Mouse (Mus musculus): Measurements from ENCODE around the gene Xpnpep2. TPM values are rescaled to one million over a fixed set of nuclear protein-coding genes. Genes with fewer than 3 reads are reported as not detected.

Gene Xpnpep2
- polyA plus RNA-seq (2015; fragmentation: Nextera tagmentation; extraction: Ambion mirVana), result 1.3 and 1.8 TPM in 2 replicates

DNA sequence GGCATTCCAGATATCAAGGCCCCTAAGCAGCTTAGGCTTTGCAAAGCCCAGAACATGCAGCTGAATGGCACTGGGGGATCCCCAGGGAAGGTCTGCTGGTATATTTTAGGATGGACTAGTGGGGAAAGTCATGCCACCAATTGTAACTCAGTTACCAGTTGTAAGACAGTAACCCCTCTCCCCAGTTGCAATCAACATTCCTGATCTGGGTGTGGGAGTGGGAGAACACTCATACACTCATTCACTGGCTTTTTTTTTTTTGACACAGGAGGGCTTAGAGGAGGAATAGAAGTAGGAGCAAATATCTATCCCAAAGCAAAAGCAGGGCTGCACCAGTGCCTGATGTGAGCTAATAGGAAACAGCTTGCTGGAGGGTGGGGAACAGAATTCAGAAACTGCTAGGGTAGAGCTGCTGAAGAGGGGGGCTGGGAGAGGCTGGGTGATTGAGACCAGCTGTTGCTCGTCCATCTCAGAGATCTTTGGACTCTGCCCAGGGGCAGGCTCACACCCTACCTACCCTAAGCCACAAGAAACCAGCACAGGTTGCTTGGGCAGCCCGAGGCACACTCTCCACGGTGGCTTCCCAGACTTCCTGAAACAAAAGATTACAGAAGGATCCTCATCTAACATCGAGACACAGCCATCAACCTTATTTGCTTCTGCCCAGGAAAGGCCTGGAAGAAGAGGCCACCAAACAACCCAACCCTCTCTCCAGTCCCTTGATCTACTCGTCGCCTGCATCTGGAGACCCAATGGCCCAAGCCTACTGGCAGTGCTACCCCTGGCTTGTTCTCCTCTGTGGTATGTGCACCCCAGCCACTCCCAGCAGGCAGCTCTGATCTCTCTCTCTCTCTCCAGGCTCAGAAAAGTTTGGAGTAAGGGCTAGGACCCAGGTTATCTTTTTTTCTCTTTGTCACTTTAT, at the start of gene Xpnpep2:
Gene Xpnpep2 (plus strand): TSS at position 332 of the 922 bp plus-strand sequence.

DNA sequence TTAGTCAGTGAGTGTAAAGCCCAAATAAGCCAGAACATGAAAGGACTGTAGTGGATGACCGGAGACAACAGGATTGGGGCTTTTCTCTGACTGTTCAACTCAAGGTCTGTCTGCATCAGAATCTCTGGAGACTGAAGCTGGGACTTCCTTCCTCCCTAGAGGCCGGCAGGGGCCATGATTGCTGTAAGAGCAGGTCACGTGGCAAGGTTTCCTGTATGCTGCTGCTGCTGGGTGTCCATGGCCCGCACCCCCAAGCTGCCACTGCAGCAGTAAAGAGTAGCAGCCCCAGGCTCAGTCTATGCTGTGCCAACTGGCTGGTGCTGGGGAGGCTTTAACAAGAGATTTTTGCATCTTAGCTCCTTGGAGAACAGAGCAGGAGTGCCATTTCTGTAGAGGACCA, 37.7 kb downstream of the Xpnpep2 start, which contains the start of gene Sash3:
Gene Sash3 (plus strand): TSS at position 175 of the 400 bp plus-strand sequence.

Other genes with a start within 250 kb of the Xpnpep2 start
- gene Smarca1, start 215.8 kb upstream of the Xpnpep2 start, polyA plus RNA-seq (2015; fragmentation: Nextera tagmentation; extraction: Ambion mirVana), result 24.8 and 37.6 TPM in 2 replicates
- 16.5 and 26.2 TPM in 2 replicates for gene Ocrl, start 196.3 kb upstream of the Xpnpep2 start, polyA plus RNA-seq (2015; fragmentation: Nextera tagmentation; extraction: Ambion mirVana)
- 1.2 and 2.5 TPM in 2 replicates for gene Apln, start 73.9 kb upstream of the Xpnpep2 start, polyA plus RNA-seq (2015; fragmentation: Nextera tagmentation; extraction: Ambion mirVana)
- 2.3 and 2.7 TPM in 2 replicates for gene Sash3, start 37.7 kb downstream of the Xpnpep2 start, polyA plus RNA-seq (2015; fragmentation: Nextera tagmentation; extraction: Ambion mirVana)
- 1.7 and 2.6 TPM in 2 replicates for gene Zdhhc9, start 100.2 kb downstream of the Xpnpep2 start, polyA plus RNA-seq (2015; fragmentation: Nextera tagmentation; extraction: Ambion mirVana)
- 8.5 and 9.6 TPM in 2 replicates for gene Utp14a, start 148.1 kb downstream of the Xpnpep2 start, polyA plus RNA-seq (2015; fragmentation: Nextera tagmentation; extraction: Ambion mirVana)
- 1.9 and 2.5 TPM in 2 replicates for gene Bcorl1, start 232.6 kb downstream of the Xpnpep2 start, polyA plus RNA-seq (2015; fragmentation: Nextera tagmentation; extraction: Ambion mirVana)

All from adrenal gland, postnatal 0 days (tissue).